ENCODE assay signal across 9 mouse cellular contexts in genomic region chr8:8655346-8656340, GRCm38 (mm10). TPM values are rescaled to one million over a fixed set of nuclear protein-coding genes. Genes with fewer than 3 reads are reported as not detected.
A peak's percentile ranks its signal among the peaks of the same experiment; 100 is the strongest.
DNase-seq lines count a peak whose midpoint lies in the region; ATAC-seq lines count a peak whose summit lies in the region.
"Had no signal": no experiment of that assay in that cellular context is flagged by ENCODE, and none has a peak within 500 bp of the region (broad histone marks: within the 10 kb centered on the region; RNA-seq: fewer than 3 reads in every experiment).

No protein-coding gene starts in this region.

- intact Hi-C loops in heart, postnatal 36 days (cut with DNase I), result loop anchor here (2.0 to 10.0 kb wide), 2 partner anchors 33 to 171 kb away; no protein-coding TSS in a partner anchor

- H3K4me3 ChIP-seq in forebrain, embryonic 16.5 days (replicated peaks; ENCODE audit: low read length), result peak overlapping the region; percentile 64
- peak overlapping the region; percentile 93 for H3K4me3 ChIP-seq in midbrain, embryonic 10.5 days

- H3K36me3 ChIP-seq in forebrain, embryonic 16.5 days (ENCODE audit: control insufficient read depth, insufficient read depth), result no peaks in the 10 kb centered on the region
- no peaks in the 10 kb centered on the region for H3K36me3 ChIP-seq in midbrain, embryonic 10.5 days

- ATAC-seq in forebrain, embryonic 16.5 days, result peak; percentile 35

- H3K9ac ChIP-seq in forebrain, embryonic 16.5 days (replicated peaks; ENCODE audit: low read depth, low read length), result peak overlapping the region; percentile 99
- H3K9ac ChIP-seq: liver, embryonic 14.5 days had no signal

- DNase-seq in heart, adult 11 months, result peak; percentile 83
- no peak for DNase-seq in heart, postnatal 36 days
- DNase-seq in Muller cell, postnatal 12 days (ENCODE audit: inconsistent ontology term), result peak; percentile 43
- peak; percentile 78 for DNase-seq in midbrain, embryonic 10.5 days (ENCODE audit: low spot score)
- DNase-seq in thymus, postnatal 14 days, result no peak
- no peak for DNase-seq in B cell, adult 2 months
- no peak for DNase-seq in adrenal gland, postnatal 36 days

- no peaks in the 10 kb centered on the region for H3K27me3 ChIP-seq in forebrain, embryonic 16.5 days (replicated peaks; ENCODE audit: control insufficient read depth, insufficient read depth, low read length)
- peaks cover 60% of the 10 kb centered on the region for H3K27me3 ChIP-seq in midbrain, embryonic 10.5 days (ENCODE audit: low read depth, poor library complexity, severe bottlenecking)

- H3K4me1 ChIP-seq in forebrain, embryonic 16.5 days (replicated peaks; ENCODE audit: control insufficient read depth, insufficient read depth, low read length), result peaks cover 54% of the 10 kb centered on the region
- H3K4me1 ChIP-seq in midbrain, embryonic 10.5 days, result peaks cover 93% of the 10 kb centered on the region

- H3K4me2 ChIP-seq in forebrain, embryonic 16.5 days (ENCODE audit: low read length), result peak overlapping the region; percentile 78

- no peaks in the 10 kb centered on the region for H3K9me3 ChIP-seq in forebrain, embryonic 16.5 days (ENCODE audit: control insufficient read depth, low read length)
- H3K9me3 ChIP-seq in midbrain, embryonic 10.5 days (replicated peaks), result no peaks in the 10 kb centered on the region

- 5% methylated on average over 24 of the region's 24 CpGs for WGBS in forebrain, embryonic 16.5 days
- WGBS in midbrain, embryonic 10.5 days, result 7% methylated on average over 24 of the region's 24 CpGs

- peak overlapping the region; percentile 98 for H3K27ac ChIP-seq in forebrain, embryonic 16.5 days (ENCODE audit: low read length)
- peak overlapping the region; percentile 46; the same call in 1 of the 2 replicates for H3K27ac ChIP-seq in midbrain, embryonic 10.5 days (replicated peaks)
- H3K27ac ChIP-seq: liver, embryonic 14.5 days had no signal

RNA-seq across cellular contexts. Expression of gene Efnb2, which starts 5.4 kb away (rescaled TPM):
- total RNA-seq in heart, postnatal 36 days (2021), result 10 to 100 TPM; 20.4 to 24.5 TPM
- 54.6 and 68.2 TPM in 2 replicates for polyA plus RNA-seq in forebrain, embryonic 16.5 days (2015; fragmentation: Nextera tagmentation; extraction: Ambion mirVana)
- polyA plus RNA-seq in midbrain, embryonic 10.5 days (2016; fragmentation: Nextera tagmentation; extraction: Ambion mirVana), result 14.7 and 15.8 TPM in 2 replicates
- 10 to 100 TPM; 12.5 to 33.4 TPM for total RNA-seq in adrenal gland, postnatal 36 days (2021)

RNA-seq across cellular contexts. Expression of gene Arglu1, which starts 34.7 kb away (rescaled TPM):
- total RNA-seq in heart, postnatal 36 days (2021), result 10 to 100 TPM; 25.7 to 33.1 TPM
- polyA plus RNA-seq in forebrain, embryonic 16.5 days (2015; fragmentation: Nextera tagmentation; extraction: Ambion mirVana), result 181 and 192 TPM in 2 replicates
- polyA plus RNA-seq in midbrain, embryonic 10.5 days (2016; fragmentation: Nextera tagmentation; extraction: Ambion mirVana), result 142 and 159 TPM in 2 replicates
- 10 to 100 TPM; 56.7 to 67.4 TPM for total RNA-seq in adrenal gland, postnatal 36 days (2021)

Comparison
In these comparisons a context has a peak if more than half of its experiments do, and no peak if none do; other contexts are left out.
1. DNase-seq: peak in heart, adult 11 months (single experiment), Muller cell, postnatal 12 days (single experiment) and midbrain, embryonic 10.5 days (single experiment); none in heart, postnatal 36 days (0 of 2), thymus, postnatal 14 days (single experiment), B cell, adult 2 months (0 of 2) and adrenal gland, postnatal 36 days (0 of 2).